Mouse (Mus musculus) spleen, adult 2 months (tissue): ENCODE data around the gene Tmem182.

Experiments used
- CTCF ChIP-seq: fragments of 200-500 bp; IDR thresholded peaks from 2 replicates; pipeline ENCODE4 v1.5.1; 2011; ENCODE audit warnings: mild to moderate bottlenecking, inconsistent platforms; ENCODE audit not compliant: insufficient read depth, insufficient read length, insufficient replicate concordance; ENCODE audit errors: extremely low read depth
- POLR2A ChIP-seq: fragments of 200-500 bp; IDR thresholded peaks from 2 replicates; pipeline ENCODE4 v1.6.1; 2011; ENCODE audit warnings: low read depth, low read length, inconsistent platforms

DNA sequence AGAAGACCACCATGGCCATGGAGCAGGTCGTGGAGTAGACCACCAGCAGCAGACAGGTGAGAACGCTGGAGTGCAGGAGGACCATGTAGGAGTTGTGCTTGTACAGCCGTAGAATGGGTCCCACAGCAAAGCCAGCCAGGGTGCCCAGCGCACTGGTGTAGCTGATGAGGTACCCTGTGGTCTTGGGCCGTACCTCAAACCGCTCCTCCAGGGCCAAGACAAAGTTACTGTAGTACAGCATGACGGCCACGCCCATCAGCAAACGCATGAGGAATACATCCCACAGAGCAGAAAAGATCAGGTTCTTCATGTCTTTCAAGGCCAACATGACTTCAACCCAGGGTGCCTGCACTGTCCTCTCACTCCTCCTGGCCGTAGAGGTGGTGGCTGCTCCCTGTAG is 31.4 kb upstream of the Tmem182 start:
- TF ChIP-seq CTCF (no peak), POLR2A (no peak)
